Mouse (Mus musculus) fat pad, adult 2 months (tissue): ENCODE measurements around the gene Gm49393.
"Not testable (repeated sequence)": the region's sequence is repeated elsewhere in the genome, so short reads cannot be mapped to it uniquely, and the experiment has no call there.

Source experiments
- DNase-seq: peaks from one replicate; pipeline ENCODE4 v3.0.0-alpha.2; 2011; ENCODE audit warnings: low read depth, low spot score; ENCODE audit errors: extremely low read depth

The Gm49393 gene

GRCm38 (mm10) chr13:60935490-60935889 lies at the start of gene Gm49393:
TSS of gene Gm49393 (minus strand) at chr13:60935590.
- DNase-seq = not testable (repeated sequence)

DNA sequence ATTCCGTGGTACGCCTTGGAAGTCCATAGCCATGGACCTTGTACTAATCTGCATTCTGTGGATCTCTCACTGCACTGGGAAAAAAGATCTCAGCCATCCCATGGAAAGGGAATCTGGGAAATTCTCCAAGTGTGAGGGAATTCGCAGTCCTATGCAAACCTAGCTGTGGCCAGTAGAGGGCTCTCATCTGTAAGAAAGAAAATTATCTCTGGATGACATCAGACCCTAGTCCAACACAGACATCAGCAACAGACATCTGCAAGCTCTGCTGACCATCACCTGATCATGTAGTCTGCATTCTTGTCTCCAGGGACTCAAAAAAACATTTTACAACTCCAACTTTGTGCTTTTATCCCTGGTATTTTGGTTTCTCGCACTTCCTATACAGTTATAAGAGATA lies 36.9 kb upstream of the Gm49393 start:
- not testable (repeated sequence) for DNase-seq

GRCm38 (mm10) chr13:60963985-60964384 lies 28.6 kb upstream of the Gm49393 start:
- not testable (repeated sequence) for DNase-seq

GRCm38 (mm10) chr13:60961706-60962105 lies 26.3 kb upstream of the Gm49393 start:
- DNase-seq = no peak

DNA sequence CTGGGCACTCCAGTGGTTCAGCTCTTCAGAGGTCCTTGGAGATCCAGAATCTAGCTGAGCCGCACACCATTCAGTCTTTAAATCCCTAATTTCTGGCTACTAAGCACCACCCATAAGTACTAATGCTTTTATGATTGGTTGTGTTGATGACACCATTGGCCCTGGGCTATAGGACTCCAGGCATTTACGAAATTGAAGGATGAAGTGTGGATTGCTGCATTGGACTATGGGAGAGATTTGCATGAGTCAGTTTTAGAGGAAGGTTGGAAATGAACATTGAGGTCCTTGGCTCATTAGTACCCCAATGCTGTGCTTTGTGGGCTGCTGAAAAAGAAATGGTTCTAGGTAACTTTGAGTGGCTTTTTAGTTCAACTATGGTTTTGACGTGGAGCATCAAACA lies 6.5 kb upstream of the Gm49393 start, which contains the start of gene Tpbpa:
Gene Tpbpa, minus strand, starts transcription at position 101 of the 400 bp plus-strand sequence.
- not testable (repeated sequence) for DNase-seq

DNA sequence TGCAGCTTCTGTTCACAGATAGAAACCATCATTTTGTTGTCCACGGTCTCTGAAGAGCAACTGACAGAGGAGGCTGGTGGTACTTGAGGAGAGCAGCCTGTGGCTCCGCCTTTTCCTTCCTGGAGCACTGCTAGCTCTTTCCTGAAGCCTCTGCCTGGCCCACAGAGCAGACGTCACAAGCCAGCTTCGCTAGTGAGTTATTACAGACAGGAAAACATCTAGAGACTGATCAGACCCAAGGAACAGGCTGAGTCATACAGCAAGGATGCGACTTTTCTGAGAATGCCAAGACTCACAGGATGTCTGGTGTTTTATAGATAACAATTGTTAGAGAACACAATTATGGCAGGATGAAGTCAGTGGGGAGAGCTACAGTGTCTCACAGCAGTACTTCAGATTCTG lies 1.1 kb upstream of the Gm49393 start, which contains the start of the genes Gm49391 and Ctla2a:
Gene Gm49391, minus strand, starts transcription at position 72 of the 402 bp plus-strand sequence.
Gene Ctla2a, minus strand, starts transcription at position 126 of the 402 bp plus-strand sequence.
- DNase-seq = no peak

GRCm38 (mm10) chr13:60904780-60905179 lies 30.6 kb downstream of the Gm49393 start, which contains the start of gene Tpbpb:
TSS of gene Tpbpb (minus strand) at chr13:60904880.
- not testable (repeated sequence) for DNase-seq

DNA sequence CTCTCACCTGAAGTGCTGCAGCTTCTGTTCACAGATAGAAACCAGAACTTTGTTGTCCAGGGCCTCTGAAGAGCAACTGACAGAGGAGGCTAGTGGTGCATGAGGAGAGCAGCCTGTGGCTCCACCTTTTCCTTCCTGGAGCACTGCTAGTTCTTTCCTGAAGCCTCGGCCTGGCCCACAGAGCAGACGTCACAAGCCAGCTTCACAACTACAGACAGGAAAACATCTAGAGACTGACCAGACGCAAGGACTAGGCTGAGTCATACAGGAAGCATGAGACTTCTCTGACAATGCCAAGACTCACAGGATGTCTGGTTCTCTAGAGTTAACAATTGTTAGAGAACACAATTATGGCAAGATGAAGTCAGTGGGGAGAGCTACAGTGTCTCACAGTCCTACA lies 38.1 kb downstream of the Gm49393 start, which contains the start of gene Ctla2b:
Gene Ctla2b, minus strand, starts transcription at position 120 of the 400 bp plus-strand sequence.
- no peak for DNase-seq

GRCm38 (mm10) chr13:60896794-60897193 lies 38.6 kb downstream of the Gm49393 start, which contains the start of gene Gm49392:
TSS of gene Gm49392 (minus strand) at chr13:60896894.
- not testable (repeated sequence) for DNase-seq

DNA sequence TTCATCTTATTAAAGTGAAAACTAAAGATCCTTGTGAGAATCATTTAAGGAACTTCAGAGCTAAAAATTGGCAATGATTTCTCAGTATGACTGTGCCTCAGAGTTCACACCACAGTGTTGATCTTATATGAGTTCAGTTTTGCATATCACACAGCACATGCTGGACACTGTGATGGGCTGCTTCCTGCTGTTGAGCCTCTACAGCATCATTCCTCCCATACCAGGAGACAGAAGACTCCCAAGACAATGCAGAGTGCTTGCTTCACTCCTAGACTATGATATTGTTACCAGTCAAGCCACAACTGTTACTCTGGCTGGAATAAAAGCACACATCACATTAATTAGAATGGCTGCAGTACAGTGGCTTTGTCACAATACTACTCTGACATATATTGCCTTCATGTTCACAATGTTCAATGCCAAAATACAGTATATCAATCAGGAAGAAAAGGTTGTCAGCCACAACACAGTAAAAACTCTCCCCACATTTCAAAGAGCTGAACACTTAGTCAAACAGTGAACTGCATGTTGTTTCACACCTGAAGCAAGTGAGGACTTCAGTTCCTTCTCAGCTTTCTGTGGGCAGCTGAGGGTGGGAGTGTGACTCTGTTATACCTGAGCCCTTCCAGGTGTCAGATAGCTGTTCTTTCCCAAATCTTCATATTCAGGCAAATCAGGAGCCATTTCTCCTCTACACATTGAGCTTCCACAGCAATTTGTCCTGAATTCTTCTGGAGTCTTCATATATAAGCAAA lies 39.8 kb downstream of the Gm49393 start:
- no peak for DNase-seq

GRCm38 (mm10) chr13:60892301-60892700 lies 43.1 kb downstream of the Gm49393 start:
- no peak for DNase-seq

- DNase-seq = no peak
Measured at GRCm38 (mm10) chr13:60864281-60864680, 71.1 kb downstream of the Gm49393 start, which contains the start of gene 4930486L24Rik. TSS of gene 4930486L24Rik (minus strand) at chr13:60864475.

- no peak for DNase-seq
Measured at GRCm38 (mm10) chr13:60848241-60849120, 86.9 kb downstream of the Gm49393 start.

GRCm38 (mm10) chr13:60843153-60843552 lies 92.2 kb downstream of the Gm49393 start:
- DNase-seq = no peak

GRCm38 (mm10) chr13:60842703-60843102 lies 92.7 kb downstream of the Gm49393 start:
- no peak for DNase-seq

- DNase-seq = no peak
Measured at GRCm38 (mm10) chr13:60839353-60839902, 96.0 kb downstream of the Gm49393 start.

- no peak for DNase-seq
Measured at GRCm38 (mm10) chr13:60826052-60826451, 109.3 kb downstream of the Gm49393 start.

DNA sequence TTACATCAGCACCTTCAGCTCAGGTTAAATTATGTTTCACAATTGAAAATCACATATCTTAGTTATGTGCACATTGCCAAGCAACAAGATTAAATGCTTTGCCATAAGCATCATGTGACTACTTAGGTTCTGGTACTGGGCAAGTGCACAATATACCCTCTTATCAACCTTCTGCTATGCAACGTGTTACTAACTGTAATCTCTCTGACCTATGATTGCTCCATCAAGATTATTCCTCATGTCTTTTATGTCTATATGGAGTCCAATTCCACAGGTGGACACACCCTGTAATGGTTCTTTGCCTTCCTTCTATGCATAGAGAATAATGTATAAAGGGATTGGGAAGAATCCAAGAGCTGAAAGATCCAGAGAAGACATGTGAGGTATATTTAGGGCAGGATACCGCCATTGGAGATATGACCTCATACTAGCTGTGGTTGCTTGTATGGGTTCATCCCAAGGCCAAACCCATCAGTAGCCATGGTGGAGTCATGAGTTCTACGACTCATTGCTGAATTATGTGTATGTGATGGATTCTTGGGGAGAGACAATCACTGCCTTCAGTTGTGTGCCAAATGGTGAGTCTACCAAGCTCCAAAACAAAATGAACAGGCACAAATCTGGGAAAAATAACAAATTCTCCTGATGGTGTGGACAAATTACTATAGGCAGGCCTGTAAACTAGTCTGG lies 114.8 kb downstream of the Gm49393 start:
- no peak for DNase-seq

GRCm38 (mm10) chr13:60819469-60819868 lies 115.9 kb downstream of the Gm49393 start:
- no peak for DNase-seq

DNA sequence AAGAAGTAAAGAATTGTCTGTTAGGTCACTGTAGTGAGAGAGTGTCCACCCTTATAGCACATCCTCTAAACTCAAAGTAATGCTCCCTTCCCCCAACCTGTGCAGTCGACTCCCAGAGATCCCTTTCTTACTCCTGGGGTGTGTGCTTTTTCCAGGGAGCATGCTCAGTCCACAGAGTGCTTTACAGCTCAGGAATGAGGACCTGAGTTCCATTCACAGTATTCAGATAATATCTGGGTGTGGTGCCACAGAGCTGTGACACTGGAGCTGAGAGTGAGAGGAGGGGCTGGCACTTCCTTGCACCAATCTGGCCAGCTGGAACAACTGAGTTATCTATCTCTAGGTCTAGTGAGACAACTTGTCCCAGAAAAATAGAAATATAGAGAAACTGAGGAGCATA lies 121.7 kb downstream of the Gm49393 start:
- no peak for DNase-seq
